Mouse (Mus musculus) lung, postnatal 36 days (tissue): Measurements from ENCODE around the gene Gipc2.

Experiments used
- DNase-seq: peaks from one replicate; pipeline ENCODE4 v3.0.0; 2022; ENCODE audit warnings: mixed read lengths

Gipc2 gene

DNA sequence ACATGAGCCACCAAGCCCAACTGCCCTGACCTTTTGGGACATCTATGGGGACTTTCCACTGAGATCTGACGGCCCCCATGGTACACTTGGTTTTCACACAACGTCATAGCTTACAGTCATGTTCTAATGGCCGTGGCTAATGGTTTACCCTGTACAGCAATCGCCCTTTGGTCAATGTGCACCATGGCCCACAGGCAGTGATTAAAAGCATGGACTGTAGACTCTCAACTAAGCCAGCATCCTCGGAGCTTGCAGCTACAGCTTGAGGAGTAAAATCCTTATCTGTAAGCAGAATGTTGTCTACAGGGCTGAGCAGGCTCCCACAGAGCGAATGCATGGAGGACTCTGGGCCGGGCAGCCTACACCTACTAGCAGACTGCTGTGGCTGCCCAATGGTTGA is 52.5 kb downstream of the Gipc2 start:
- DNase-seq: no peak

DNA sequence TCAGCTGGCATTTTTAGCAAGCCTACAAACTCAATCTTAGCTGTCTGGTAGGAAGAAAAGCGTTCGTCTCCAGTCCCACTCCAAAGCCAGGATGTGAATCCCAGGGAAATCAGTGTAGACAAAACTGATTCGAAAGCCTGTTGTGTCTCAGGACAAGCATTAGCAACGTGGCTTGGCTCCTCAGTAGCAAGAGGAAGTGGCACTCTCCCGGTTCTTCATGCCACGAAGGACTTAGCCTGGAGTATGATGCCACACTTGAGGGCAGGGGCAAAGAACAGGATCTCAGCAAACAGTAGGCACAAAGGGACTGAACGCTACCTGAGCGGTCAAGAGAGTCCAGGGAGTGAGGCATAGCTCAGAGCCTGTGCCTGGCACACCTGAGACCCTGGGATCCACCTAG is 53.4 kb downstream of the Gipc2 start:
- no peak for DNase-seq

DNA sequence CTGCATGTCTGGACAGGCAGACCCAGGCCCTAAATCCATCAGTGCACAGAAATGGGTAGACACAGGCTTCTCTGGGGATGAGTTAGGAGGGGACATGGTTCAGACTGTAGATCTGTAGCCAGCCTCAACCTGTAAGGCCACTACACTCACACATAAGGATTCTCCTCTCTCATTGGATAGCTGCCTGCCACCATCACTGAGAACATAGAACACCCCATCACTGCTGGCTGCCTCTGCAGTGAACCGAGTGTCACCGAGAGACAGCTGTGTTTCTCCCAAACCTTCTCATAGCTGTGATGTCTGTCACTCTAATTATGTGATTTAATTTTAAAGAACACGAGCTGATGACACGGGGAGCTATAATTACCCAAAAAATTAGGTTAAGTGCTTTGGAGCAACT is 54.5 kb downstream of the Gipc2 start:
- no peak for DNase-seq

DNA sequence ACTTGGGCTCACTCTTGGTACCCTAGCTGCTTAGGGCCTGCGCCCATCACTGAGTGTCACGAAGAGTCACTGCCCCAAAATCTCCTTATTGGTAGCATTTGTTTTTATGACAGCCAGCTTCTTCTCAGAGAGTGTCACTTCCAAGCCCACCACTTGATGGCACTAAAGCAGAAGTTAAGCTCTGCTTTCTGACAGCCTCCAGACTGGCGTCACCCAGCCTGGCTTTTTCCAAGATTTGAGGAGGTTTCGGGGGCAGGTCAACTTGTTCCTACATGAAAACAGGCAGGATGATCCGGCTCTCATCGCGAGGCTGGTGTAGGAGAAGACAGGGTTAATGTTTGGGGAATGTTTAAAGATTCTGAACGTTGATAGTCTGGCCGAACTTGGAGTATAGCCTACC is 54.9 kb downstream of the Gipc2 start:
- DNase-seq: peak; percentile 93

DNA sequence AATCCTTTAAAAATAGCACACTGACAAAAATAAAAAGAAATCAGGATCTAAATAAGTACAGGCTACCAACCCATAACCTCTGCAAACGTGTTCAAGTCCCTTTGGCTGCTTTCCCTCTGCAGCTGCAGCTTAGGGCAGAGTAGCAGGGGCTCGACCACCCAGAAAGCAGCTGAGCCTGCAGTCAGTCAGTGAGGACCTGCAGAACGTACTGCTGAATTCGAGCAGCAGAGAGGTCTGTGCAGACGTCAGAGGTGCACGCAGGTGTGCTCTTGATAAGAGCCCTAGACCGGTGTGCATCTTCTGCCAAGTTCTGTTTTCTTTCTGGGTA is 56.8 kb downstream of the Gipc2 start:
- no peak for DNase-seq

DNA sequence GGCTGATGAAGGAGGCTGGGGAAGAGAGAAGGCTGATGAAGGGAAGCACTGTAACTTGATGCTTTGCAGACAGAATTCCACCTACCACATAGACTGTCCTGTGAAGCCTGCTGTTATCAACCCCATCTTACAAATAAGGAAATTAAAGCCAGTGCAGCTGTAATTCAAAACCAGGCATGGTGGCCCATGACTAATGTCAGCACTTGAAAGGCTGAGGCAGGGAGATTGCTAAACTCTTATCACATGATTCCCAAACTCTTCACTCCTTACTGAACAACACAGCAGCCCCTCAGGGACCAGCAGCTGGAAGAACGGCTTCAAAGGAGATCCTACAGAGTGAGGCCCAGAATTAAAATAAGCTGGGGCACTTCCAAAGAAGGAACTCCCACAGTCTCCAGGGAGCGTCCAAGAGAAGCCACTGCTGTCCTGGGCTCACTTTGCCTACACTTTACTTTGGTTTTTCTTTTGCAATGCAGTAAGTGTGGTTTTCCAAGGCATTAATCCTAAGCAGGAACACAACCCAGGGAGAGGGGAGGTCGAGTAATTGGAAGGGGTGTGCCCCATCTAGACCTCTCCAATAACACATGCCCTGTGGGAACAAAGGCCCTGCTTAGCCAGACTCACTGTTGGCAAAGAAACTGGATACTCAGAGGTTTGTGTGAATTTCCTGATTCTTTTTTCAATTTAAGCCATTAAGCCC is 57.3 kb downstream of the Gipc2 start:
- DNase-seq: no peak

DNA sequence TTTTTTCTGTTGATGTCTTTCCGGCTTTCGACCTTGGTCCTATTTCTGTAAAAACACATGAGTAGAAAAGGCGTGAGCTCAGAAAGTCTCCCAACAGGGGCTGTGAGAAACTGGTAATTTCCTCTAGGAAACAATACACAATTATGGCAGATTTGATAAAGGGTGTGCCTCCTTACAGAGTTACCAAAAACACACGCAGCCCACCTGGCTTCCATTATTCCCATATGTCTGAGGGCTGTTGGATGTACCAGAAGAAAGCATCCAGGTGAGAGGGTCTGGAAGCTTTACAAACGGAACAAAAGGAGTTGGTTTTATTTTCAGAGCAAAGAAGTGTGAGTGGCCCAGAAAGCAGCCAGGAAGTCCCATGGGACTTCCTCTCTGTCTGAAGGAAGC is 58.0 kb downstream of the Gipc2 start:
- no peak for DNase-seq

DNA sequence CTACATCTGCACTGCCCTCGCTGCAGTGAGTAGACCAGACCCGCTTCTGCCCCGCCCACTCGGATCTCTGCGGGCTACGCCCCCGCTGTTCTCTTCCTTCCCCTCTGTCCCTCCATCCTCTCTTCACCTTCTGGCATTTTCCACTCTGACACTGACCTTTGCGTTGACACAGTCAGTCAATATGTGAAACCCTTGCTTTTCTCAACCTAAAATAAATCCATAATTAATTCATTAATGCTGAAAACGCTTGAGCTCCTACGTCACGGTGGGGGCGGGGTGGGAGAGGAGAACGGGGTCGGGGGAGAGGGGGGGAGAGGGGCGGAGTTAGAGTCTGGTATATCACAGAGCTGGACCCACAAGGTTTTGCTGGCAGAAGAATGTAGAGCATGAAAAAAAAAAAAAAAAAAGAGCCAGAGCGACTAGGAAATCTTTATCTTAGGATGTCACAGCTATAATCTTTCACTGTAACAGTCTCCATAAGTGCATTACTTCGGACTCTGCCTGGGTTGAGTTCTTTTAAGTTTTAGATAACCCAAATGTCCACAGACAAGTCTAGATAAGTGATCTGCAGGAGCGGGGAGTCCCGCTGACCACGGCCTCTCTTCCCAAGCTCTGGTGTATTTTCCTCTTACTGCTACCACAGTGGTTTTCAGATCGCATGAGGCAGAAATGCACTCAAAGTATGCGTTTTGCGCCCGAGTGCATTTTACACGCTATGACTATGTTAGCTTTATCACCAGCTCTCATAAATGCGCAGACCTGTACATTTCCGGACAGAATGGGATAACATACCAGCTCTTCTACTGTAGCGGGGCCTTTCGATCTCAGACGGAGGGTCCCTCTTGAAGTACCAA is 58.7 kb downstream of the Gipc2 start:
- DNase-seq: no peak

DNA sequence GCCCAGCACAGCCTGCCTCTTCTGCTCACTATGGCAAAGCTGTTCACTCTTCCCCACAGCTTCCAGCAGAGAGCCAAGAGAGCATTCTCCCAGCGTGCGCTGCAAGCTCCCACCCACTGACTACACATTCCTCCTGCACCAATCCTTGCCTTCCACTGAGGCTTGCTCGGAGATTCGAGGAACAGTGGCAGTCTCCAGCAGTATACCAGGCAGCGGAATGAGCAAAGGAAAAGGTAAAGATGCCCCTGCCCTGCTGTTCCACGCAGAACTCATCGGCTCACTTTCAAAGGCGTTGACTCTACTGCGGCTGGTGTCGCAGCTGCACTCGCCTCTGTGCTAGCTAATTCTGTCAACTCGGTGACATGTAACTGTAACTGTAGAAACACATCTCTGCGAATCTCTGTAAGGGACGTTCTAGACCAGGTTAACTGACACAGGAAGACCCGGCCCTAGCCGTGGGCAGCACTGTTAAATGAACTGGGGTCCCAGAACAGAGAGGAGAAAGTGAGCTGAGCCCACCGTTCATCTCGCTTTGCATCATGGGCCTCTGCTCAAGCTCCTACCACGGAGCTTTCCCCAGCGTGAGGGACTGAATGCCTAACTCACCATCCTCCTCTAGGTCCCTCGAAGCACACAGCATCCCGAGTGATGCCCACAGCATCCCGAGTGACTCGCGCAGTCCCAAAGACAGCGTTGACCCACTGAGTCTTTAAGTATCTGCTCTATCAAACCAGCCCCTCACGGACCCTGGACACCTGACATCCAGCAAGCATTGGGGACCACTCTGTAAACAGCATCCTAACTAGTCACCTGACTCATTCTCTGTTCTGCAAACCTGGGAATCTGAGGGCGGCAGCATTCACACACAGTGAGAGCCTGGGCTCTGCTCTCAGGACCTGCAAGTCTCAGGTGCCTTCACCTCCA is 59.5 kb downstream of the Gipc2 start:
- no peak for DNase-seq

DNA sequence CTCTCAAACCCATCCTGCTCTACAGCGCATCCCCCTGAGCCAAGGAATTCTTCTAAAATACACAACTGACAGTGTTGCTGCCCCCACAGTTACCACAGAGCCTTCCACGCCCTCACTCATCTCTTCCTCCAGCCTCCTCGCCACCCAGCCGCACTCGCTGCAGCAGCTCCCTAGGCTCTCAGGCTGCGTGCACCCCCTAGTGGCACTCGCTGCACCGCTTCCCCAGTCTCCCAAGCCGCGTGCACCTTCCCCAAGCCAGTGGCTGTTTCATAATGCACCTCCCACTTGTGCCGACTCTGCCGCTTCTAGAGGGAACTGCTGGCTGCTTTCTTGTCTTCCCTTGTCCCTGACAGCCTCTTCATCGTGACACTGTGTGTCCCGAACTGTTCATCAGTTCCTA is 60.7 kb downstream of the Gipc2 start:
- peak; percentile 73 for DNase-seq

DNA sequence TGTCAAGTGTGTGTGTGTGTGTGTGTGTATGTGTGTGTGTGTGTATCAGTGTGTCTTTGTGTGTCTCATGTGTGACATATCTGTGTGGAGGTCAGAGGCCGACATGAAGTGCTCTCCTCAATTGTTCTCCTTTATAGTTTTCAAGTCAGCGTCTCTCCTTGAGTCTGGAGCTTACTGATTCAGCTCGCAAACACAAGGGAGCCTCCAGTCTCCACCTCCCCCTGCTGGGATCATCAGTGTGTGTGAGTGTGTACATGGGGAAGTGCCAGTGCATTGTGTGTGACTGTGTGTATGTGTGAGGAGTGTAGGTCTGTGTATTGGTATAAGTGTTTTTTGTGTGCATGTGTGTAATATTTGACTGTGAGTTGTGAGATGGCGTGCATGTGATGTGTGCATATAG is 62.6 kb downstream of the Gipc2 start:
- no peak for DNase-seq

DNA sequence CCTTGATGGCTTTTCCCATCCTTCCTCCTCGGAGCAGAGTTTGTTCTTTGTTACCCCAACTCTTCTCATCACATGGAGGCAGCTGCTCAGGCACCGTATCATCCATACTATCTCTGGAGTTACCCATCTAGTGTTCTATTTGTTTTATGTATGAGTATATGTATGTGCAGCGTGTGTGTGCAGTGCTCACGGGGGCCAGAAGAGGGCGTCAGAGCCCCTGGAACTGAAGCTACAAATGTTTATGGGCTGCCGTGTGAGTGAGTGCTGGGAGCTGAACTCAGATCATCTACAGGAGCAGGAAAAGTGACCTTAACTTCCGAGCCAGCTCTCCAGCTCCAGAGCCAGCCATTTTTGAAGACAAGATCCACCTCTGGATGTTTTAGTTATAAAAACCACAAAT is 64.6 kb downstream of the Gipc2 start:
- DNase-seq: no peak

DNA sequence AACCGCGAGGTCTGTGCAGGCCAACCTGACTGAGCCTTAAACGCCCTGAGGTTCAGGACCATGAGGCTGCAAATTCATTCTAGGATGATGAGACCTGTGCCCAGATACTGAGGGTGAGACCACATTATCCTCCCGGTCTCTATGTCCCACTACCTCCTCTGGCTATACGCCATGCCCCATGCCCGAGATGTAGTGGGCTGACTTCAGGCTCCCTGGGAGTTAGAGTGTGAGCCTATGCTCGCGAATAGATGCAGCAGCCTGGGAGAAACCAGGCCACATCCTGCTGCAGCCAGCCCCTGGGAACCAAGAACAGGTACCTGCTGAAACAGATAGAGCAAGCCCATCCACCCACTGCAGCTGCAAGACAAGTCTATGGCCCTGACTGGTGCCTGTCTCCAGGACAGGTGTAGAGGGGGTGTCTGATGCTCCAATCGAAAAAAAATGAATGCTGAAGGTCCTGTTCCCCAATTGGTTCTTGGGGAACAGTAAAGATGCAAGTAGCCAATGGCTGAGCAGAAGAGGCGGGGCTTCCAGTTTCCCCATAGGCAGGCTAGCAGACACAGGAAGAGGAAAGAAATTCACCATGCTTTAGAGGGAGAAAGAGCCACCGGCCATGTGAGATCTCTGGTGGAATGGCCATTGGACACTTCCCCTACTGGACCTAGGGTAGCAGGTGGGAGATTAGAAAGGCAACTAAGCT is 65.8 kb downstream of the Gipc2 start:
- no peak for DNase-seq

DNA sequence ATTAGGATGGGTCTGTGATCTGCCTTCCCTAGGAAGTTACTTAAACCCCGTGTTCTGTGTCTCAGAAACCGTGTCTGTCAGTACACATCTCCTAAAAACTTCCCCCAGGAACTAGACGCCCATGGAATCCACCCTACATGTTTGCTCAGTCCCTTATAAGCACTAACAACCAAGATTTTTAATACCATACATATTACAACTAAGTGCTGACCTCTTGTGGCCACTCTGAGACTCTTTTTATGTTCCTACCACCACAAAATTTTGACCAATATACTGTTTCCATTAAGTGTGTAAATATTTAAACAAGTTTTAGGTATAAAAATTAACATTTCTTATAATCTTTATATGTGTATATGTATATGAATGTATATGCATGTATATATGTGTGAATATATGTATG is 71.0 kb downstream of the Gipc2 start:
- DNase-seq: peak; percentile 58

DNA sequence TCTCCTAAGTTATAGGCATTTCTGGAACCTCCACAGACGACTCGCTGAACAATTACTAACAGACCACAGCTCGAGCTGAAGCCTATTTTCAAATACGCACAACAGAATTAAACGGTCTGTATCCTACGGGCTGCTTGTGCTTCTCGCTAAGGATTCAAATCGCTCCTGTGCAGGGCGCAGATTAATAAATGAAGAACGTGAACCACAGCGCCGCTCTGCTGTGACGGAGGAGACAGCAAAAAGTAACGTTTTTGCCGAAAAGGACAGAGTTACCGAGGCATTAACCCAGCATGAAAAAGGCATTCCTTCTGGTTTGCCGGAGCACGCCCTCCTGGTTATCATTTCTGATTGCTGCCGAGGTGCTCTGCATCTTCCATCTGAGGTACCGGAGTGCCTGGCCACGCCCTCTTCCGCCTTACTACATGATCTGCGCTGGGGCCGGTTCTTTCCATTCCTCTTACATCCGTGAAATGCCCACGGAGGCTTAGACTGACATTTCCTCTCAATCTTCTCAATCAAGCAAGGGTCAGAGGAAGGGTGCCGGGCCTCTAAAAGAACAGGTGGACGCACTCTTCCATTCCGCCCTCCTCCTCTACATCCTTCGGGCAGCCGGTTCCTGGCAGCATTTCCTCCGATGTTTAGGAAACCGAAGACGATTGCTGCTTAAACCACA is 73.5 kb downstream of the Gipc2 start:
- no peak for DNase-seq

DNA sequence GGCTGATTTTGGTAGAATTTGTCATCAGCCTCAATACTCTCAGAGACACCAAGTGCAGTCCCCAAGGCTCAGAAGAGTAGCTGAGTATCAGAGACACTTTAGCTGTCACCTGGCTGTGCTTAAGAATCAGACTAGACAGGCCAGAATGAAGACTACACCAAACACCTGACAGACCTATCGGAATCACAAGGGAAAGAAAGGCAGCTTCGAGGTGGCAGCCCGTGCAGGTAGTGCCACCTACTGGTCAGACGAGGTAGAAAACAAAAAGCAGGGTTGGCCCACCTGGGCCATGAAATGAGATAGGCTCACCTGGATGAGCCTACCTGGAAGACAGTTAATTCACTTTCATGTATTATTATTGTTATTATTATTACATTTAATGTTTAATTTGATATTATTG is 76.9 kb downstream of the Gipc2 start:
- DNase-seq: peak; percentile 69

DNA sequence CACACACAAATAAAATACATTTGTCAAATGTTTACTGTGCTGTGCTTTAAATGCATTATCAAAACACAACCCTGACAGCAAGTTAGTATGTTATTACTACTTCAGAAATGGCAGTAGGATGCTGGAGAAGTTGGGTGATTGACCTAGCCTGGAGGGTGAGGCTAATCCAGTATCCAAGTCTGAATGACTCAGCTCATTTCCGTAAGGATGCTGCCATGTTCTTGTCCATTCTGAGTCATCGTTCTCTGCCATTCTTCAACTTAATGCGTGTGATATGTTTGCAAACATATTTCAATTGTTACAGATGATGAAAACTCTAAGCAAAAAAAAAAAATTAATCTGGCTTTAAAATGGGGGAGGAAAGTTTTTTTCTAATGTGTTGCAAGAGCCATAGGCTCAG is 84.6 kb downstream of the Gipc2 start:
- DNase-seq: no peak

DNA sequence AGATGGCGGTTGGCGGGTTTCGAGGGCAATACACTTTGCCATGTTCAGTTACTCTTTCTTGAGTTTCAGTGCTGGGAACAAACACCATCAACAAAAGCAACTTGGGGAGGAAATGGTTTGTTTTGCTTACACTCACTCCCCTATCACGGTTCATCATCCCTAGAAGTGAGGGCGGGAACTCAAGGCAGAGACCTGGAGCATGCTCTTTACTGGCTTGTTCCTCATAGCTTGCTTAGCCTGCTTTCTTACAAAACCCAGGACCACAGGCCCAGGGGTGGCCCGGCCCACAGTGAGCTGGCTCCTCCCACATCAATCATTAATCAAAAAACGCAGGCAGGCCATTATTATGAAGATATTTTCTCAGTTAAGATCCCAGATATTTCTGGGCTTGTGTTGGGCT is 89.9 kb downstream of the Gipc2 start:
- no peak for DNase-seq

DNA sequence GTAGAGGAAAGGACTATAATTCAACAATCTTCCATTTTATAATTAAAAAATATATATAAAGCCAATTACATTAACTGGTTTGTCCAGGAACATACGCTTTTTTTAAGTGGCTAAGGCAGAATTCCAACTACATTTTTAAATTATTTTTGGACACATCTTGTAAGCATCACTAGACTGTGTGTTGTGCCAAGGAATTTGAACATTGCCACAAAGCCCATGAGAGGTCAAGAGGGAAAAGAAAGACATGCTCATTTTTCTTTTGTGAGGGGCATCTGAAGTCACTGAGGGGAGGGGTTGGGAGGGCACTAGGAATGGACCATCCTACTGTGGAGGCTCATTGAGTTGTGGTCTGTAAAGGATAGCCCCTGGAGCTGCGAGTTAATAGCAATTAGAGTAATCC is 97.0 kb downstream of the Gipc2 start:
- DNase-seq: peak; percentile 21

DNA sequence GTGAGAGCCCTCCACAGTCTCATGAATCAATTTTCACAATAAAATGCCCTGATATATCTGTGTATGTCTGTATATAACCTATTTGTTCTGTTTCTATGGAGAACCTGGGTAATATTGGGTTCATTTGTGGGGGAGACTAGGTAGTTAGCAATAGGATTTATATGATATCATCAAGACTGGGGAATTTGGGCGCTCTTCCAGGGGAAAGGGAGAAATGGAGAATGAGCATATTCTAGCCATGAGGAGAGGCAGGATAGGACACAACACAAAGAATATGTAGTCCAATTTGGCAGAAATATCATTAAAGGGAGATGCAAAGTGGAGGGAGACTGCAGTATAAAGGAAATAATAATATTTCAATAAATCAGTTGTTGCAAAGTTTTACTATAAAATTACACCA is 97.7 kb downstream of the Gipc2 start:
- no peak for DNase-seq

DNA sequence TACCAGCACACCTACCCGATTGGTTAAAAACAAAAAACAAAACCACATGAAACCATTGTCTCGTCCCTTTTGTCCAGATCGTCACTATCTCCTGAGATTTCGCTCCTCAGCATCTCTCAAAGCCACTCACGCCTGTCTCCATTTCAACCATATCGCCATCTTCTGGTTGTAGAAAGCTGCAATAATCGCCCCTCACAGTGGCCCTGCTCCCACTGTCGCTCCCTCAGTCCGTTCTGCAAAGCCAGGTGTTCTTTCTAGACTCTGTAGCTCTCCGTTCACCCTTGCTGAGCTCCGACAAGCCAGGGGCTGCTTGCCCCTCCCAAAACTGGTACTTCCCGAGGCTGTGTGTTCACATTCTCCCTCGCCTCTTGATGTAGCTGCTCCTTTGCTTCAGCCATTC is 99.3 kb downstream of the Gipc2 start:
- DNase-seq: peak; percentile 11

DNA sequence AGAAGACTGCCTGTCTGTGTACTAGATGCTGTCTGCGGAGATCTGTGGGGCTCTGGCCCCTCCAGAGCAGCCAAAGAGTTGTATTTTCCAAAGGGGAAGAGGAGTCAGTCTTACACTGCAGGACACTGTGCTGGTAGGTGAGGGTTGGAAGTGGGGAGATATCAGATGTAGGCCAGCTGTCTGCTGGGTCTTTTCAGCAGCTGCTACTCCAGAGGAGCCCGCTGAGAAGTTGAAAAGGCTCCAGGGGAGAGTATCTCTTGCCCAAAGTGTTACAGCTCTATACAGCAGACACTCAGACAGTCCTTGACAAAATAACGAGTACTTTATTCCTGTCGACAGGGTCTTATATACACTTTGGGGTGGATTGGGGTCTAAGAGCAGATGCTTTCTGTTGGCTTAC is 100.2 kb downstream of the Gipc2 start:
- no peak for DNase-seq
